Mouse (Mus musculus) E14TG2a.4 (cell line): ENCODE results near the gene Creb5.
A peak's percentile ranks its signal among the peaks of the same experiment; 100 is the strongest.

Experiments
- H3K27me3 ChIP-seq: 2 replicates; pipeline ENCODE4 v1.6.1; 2014; ENCODE audit warnings: low read length, control low read depth; ENCODE audit not compliant: insufficient read depth
- H3K36me3 ChIP-seq: 2 replicates; pipeline ENCODE4 v1.6.1; 2014; ENCODE audit warnings: low read length, control low read depth; ENCODE audit not compliant: insufficient read depth
- H3K4me1 ChIP-seq: replicated peaks from 2 replicates; pipeline ENCODE4 v1.6.1; 2014; ENCODE audit warnings: low read depth, low read length, control low read depth
- H3K4me3 ChIP-seq: replicated peaks from 2 replicates; pipeline ENCODE4 v1.5.1; 2014; ENCODE audit warnings: mild to moderate bottlenecking, low read length
- H3K9me3 ChIP-seq: 2 replicates; pipeline ENCODE4 v1.6.1; 2014; ENCODE audit warnings: low read length, control low read depth
- CTCF ChIP-seq: conservative IDR thresholded peaks from 2 replicates; pipeline ENCODE4 v1.5.1; 2014; ENCODE audit warnings: low read length
- NANOG ChIP-seq: IDR thresholded peaks from 2 replicates; pipeline ENCODE4 v1.6.1; 2014; ENCODE audit warnings: borderline replicate concordance, low read length, mixed read lengths
- POU5F1 ChIP-seq: IDR thresholded peaks from 2 replicates; pipeline ENCODE4 v1.6.1; 2014; ENCODE audit warnings: low read length, borderline replicate concordance

Creb5 gene

GRCm38 (mm10) chr6:53469703-53470102 is 182.6 kb downstream of the Creb5 start:
- H3K36me3 ChIP-seq = no peaks in the 10 kb centered on the region
- TF ChIP-seq POU5F1 (no peak), NANOG (no peak), CTCF (no peak)
- H3K9me3 ChIP-seq = no peaks in the 10 kb centered on the region
- no peaks in the 10 kb centered on the region for H3K4me1 ChIP-seq
- H3K4me3 ChIP-seq = no peak overlapping the region
- H3K27me3 ChIP-seq = 0 out of 2 replicates have a peak, but pooled peaks cover 3% of the 10 kb centered on the region

- no peaks in the 10 kb centered on the region for H3K9me3 ChIP-seq
- H3K4me1 ChIP-seq = no peaks in the 10 kb centered on the region
- no peaks in the 10 kb centered on the region for H3K36me3 ChIP-seq
- TF ChIP-seq NANOG = no peak
- TF ChIP-seq POU5F1 = no peak
- no peak for TF ChIP-seq CTCF
- 0 out of 2 replicates have a peak, but pooled peaks cover 3% of the 10 kb centered on the region for H3K27me3 ChIP-seq
- H3K4me3 ChIP-seq = no peak overlapping the region
These were observed 183.5 kb downstream of the Creb5 start for GRCm38 (mm10) chr6:53470559-53470958.

GRCm38 (mm10) chr6:53470999-53471591 is 184.0 kb downstream of the Creb5 start:
- Histone ChIP-seq H3K27me3 (0 out of 2 replicates have a peak, but pooled peaks cover 3% of the 10 kb centered on the region), H3K9me3 (no peaks in the 10 kb centered on the region), H3K4me3 (no peak overlapping the region), H3K36me3 (no peaks in the 10 kb centered on the region), H3K4me1 (no peaks in the 10 kb centered on the region)
- no peak for TF ChIP-seq NANOG
- no peak for TF ChIP-seq CTCF
- TF ChIP-seq POU5F1 = no peak

DNA sequence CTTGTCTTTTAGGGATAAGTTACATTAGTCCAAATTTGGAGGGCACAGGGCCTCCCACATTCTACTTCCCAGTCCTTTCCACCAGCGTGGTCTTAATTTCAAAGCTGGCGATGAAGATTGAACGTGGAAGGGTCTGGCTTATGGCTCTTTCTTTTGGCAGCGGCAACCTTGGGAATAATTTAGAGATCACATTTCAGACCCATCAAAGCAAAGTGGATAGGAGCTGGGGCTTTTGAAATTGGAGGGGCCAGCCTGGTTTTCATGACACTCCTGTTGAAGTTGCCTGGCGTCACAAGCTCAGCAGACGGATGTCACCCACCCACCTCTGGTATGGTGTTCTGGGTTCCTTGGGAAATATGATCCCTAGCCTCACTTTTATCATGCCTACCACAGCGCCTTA is 185.7 kb downstream of the Creb5 start:
- Histone ChIP-seq H3K27me3 (0 out of 2 replicates have a peak, but pooled peaks cover 3% of the 10 kb centered on the region), H3K9me3 (no peaks in the 10 kb centered on the region), H3K4me3 (no peak overlapping the region), H3K36me3 (no peaks in the 10 kb centered on the region), H3K4me1 (no peaks in the 10 kb centered on the region)
- no peak for TF ChIP-seq POU5F1
- TF ChIP-seq NANOG = no peak
- no peak for TF ChIP-seq CTCF

- Histone ChIP-seq H3K4me1 (no peaks in the 10 kb centered on the region), H3K36me3 (no peaks in the 10 kb centered on the region), H3K9me3 (no peaks in the 10 kb centered on the region), H3K4me3 (no peak overlapping the region), H3K27me3 (no peaks in the 10 kb centered on the region)
- TF ChIP-seq POU5F1 (no peak), NANOG (no peak), CTCF (no peak)
These were observed 190.4 kb downstream of the Creb5 start for GRCm38 (mm10) chr6:53477501-53477900.

- Histone ChIP-seq H3K4me1 (no peaks in the 10 kb centered on the region), H3K4me3 (no peak overlapping the region), H3K9me3 (no peaks in the 10 kb centered on the region), H3K36me3 (no peaks in the 10 kb centered on the region), H3K27me3 (no peaks in the 10 kb centered on the region)
- TF ChIP-seq CTCF (peak; percentile 82), POU5F1 (no peak), NANOG (no peak)
These were observed 203.8 kb downstream of the Creb5 start for GRCm38 (mm10) chr6:53490917-53491316.

GRCm38 (mm10) chr6:53491331-53491730 is 204.3 kb downstream of the Creb5 start:
- Histone ChIP-seq H3K4me3 (no peak overlapping the region), H3K27me3 (no peaks in the 10 kb centered on the region), H3K4me1 (peaks cover 1% of the 10 kb centered on the region), H3K9me3 (no peaks in the 10 kb centered on the region), H3K36me3 (no peaks in the 10 kb centered on the region)
- TF ChIP-seq POU5F1 (no peak), NANOG (no peak), CTCF (no peak)

DNA sequence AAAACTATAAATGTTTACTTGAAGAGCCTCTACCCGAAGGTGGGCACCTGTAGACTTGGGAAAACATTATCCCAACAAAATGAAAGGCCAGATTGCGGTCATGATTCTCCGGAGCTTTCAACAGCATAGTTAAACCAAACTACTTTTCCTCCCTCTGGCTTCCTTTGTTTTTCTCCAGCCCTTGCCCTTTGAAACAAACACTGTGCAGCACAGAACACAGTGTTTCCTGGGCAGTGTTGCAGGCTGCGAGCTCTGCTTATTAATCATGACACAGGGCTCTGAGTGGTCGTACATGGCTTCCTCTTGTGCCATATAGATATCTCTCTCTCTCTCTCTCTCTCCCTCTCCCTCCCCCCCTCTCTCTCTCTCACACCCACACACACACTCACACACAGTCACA is 206.8 kb downstream of the Creb5 start:
- TF ChIP-seq NANOG (no peak), POU5F1 (no peak)
- no peaks in the 10 kb centered on the region for H3K36me3 ChIP-seq
- H3K4me1 ChIP-seq = peaks cover 4% of the 10 kb centered on the region
- H3K9me3 ChIP-seq = no peaks in the 10 kb centered on the region
- no peak overlapping the region for H3K4me3 ChIP-seq
- no peaks in the 10 kb centered on the region for H3K27me3 ChIP-seq

- TF ChIP-seq NANOG = no peak
- TF ChIP-seq CTCF = no peak
- Histone ChIP-seq H3K4me1 (peaks cover 4% of the 10 kb centered on the region), H3K27me3 (no peaks in the 10 kb centered on the region), H3K36me3 (no peaks in the 10 kb centered on the region), H3K9me3 (peaks cover 2% of the 10 kb centered on the region; the same call in 1 of the 2 replicates), H3K4me3 (no peak overlapping the region)
These were observed 208.6 kb downstream of the Creb5 start for GRCm38 (mm10) chr6:53495667-53496066.

DNA sequence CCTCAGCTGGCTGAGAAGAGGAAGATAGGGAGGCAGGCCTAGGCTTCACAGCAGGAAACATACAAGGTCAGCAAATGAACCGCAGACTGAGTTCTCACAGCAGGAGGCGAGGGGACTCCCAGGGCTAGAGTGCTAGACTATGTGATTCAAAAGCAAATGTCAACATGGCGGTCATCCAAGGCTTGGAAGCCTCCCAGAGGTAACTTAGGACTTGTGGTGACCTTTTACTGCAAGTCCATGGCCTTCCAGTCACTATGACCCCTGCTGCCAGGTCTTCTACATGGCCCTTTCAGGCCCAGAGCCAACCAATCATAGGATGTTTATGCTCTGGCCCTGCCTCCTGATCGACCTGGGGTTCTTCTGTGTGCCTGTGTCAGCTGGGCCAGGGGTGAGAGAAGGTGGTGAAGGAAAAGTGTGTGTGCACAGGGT is 209.3 kb downstream of the Creb5 start:
- peaks cover 4% of the 10 kb centered on the region for H3K4me1 ChIP-seq
- no peaks in the 10 kb centered on the region for H3K27me3 ChIP-seq
- no peak overlapping the region for H3K4me3 ChIP-seq
- no peaks in the 10 kb centered on the region for H3K36me3 ChIP-seq
- peaks cover 5% of the 10 kb centered on the region; the same call in 1 of the 2 replicates for H3K9me3 ChIP-seq
- TF ChIP-seq CTCF (no peak), NANOG (no peak), POU5F1 (no peak)
